Mouse (Mus musculus) embryonic stem cell, embryonic (primary cell): ENCODE measurements at regions not wholly inside any gene's neighbourhood (a gene's known extent, or its start where the extent isn't known, plus 50 kb on each side); places are given as distances from the start of the nearest gene placed in this dataset.

ENCODE experiments used
- CTCF ChIA-PET, 4 experiments: fragments of 300-600 bp in 2 of 4; fragments of 350-600 bp in 2 of 4; sonication (Branson Sonifier 250); formaldehyde crosslinking; loops; one replicate each; lab custom pipeline; 2022; ENCODE audit warnings: inconsistent platforms in 2 of 4; lab: Charles Lee
- POLR2A ChIA-PET, 4 experiments: fragments of 300-600 bp in 2 of 4; fragments of 350-600 bp in 2 of 4; sonication (Branson Sonifier 250); formaldehyde crosslinking; loops; one replicate each; lab custom pipeline; 2022; ENCODE audit warnings: antibody characterized with exemption in 4 of 4, inconsistent platforms in 1 of 4; lab: Charles Lee

- CTCF ChIA-PET = interaction anchor here in 1 of 4 experiments (0.5 kb wide), 1 partner anchor 1265 kb away, joined by 5 read pairs; no protein-coding TSS in a partner anchor
- POLR2A ChIA-PET = no interaction called here
Measured at GRCm38 (mm10) chr4:5441339-5442019, 648.3 kb upstream of the Impad1 start.

- CTCF ChIA-PET = no interaction called here
- POLR2A ChIA-PET = no interaction called here
Measured at GRCm38 (mm10) chr4:5437076-5437475, 643.9 kb upstream of the Impad1 start.
